Mouse (Mus musculus) ES-CJ7 (cell line): ENCODE data around the gene Amdhd2.
A peak's percentile ranks its signal among the peaks of the same experiment; 100 is the strongest.

ENCODE experiments used
- DNase-seq: peaks from one replicate; pipeline ENCODE4 v3.0.0; 2011; ENCODE audit warnings: low read depth, low spot score

Gene Amdhd2

DNA sequence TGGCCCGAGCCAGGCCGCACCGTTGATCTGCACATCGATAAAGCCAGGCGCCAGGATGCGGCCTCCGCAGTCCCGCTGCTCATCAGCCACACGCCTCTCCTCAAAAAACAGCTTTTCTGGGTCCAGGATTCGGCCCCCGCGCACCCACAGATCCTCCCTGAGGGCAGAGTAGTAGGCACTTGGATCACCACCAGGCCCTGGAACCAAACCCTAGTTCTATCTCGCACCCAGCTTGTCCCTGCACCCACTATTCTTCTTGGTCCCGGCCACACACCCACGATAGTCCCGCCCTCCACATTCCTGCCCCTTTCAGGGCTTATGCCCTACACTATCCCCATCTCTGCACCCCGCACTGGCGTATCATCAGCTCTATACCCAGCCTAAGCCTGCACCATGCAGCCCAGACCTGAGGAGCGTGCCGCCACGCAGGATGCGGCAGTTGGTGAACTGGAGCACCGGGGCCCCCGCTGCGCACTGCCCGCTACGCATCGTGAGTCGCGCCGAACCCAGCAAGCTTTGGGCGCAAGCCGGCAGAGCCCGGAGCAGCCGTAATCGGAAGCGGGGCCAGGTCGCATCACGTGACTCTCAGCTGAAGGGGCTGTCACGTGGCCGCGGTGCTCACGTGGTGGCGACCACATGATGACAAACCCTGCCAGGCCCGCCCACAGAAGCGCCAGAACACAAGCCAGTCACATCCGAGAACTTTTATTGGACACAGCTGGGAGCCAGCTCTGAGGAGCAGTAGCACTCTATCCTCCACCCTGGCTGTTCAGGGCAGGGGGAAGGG is at the start of gene Amdhd2:
Gene Amdhd2 (minus strand): TSS at position 591 of the 787 bp plus-strand sequence.
- DNase-seq, result peak; percentile 98

DNA sequence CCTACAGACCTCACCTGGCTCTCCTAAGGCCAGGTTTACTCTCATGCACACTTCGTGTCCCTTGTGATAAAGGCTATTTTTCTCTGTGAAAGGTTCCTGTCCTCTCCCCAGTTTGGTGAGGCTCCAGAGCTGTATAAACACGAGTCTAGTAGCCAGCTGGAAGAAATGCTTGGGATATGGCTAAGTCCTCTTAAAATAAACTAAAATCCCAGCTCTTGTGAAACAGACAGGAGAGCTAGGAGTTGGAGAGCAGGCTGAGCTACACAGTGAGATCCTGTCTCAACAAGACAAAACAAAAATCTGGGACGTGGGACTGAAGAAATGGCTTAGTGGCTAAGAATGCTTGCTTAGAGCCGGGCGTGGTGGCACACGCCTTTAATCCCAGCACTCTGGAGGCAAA is 49.6 kb upstream of the Amdhd2 start:
- no peak for DNase-seq

DNA sequence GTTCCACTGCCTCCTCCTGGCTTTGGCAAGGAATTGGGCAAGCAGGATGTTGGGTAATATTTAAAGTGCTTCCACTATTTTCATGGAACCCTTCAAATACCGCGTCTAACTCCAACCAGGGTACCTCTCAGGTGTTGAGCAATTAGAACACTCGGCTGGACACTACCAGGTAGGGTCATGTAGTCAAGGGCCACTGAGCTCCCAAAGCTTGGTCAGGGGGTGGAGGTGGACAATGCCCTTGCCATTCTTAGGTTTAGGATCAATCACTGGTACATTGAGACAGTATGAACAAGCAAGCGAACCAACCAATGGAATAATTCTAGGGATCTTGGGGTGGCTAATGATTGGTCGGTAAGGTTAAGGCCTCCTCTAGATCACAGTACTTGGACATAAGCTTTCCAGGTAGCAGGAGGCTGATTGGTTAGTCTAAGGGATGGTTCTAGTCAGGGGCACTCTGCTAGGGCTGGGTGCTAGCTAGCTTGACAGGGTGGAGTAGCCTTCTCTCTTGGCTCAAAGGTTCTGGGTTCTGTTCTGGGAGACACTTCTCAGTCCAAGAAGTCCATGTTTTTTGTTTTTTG is 49.0 kb upstream of the Amdhd2 start:
- no peak for DNase-seq

DNA sequence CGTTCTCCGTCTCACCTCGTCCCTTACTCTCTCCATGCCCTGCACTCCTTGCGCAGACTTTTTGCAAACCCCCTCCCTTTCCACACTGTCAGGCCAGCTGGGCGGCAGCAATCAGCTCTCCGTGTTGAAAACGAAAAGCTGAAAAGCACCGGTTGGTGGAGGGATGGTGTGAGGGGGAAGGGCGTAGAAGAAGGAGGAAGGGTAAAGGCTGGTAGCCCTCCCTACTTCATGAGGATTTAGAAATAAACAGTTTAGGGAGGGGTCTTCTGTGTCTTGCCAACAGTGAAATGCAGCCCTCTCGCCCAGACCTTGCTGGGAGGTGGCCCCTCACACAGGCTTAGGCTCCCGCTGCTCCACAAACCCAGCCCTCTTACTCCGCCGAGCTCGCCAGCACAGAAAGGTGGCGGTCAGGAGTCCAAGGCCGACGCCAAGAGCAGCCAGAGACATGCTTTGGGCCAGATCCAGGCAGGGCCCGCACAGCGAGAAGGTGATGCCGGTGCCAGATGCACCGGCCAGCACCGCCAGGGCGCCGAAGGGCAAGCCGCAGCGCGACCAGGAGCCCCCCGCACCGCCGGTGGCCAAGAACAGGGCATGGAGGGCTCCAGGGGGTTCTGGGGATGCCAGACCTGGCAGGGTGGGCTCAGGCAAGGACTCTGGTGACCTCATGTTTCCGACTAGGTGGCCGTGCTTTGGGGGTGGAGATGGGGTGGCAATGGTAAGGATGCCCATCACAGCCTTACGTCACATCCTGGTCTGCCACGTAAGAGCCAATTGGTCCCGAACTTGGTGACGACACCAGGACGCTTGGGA is 48.3 kb upstream of the Amdhd2 start:
- peak; percentile 71 for DNase-seq

DNA sequence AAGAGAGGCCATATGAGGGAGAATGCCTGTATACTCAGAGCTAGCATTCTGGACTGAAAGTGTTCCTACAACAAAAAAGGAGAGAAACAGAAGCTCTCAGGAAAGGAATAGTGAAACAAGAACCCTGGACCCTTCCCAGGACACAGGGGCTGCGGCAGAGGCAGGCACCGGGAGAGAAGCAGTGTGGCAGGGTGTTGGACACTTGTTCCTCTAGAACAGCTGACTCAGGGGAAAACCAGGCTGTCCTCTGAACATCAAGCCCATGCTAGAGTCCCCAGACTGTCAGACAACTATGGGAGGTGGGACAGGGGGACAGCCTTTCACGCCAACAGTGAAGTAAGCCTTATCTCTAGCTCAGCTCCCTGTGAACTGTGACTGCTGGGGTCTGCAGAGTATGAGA is 47.0 kb upstream of the Amdhd2 start:
- DNase-seq, result no peak

DNA sequence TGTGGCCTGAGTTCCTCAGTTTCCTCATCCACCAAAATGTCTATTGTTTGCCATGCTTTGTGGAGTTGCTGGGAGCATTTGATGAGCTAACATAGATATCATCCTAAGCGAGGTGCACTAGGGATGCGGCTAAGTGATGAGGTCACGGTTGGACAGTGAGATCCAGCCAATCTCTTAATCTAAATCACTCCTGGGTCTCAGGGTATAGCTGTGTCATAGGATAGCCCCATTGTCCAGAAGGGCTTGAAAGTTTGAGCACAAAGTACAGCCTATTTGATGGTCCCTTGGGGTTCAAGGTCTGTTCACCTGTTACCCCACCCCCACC is 46.3 kb upstream of the Amdhd2 start:
- no peak for DNase-seq

DNA sequence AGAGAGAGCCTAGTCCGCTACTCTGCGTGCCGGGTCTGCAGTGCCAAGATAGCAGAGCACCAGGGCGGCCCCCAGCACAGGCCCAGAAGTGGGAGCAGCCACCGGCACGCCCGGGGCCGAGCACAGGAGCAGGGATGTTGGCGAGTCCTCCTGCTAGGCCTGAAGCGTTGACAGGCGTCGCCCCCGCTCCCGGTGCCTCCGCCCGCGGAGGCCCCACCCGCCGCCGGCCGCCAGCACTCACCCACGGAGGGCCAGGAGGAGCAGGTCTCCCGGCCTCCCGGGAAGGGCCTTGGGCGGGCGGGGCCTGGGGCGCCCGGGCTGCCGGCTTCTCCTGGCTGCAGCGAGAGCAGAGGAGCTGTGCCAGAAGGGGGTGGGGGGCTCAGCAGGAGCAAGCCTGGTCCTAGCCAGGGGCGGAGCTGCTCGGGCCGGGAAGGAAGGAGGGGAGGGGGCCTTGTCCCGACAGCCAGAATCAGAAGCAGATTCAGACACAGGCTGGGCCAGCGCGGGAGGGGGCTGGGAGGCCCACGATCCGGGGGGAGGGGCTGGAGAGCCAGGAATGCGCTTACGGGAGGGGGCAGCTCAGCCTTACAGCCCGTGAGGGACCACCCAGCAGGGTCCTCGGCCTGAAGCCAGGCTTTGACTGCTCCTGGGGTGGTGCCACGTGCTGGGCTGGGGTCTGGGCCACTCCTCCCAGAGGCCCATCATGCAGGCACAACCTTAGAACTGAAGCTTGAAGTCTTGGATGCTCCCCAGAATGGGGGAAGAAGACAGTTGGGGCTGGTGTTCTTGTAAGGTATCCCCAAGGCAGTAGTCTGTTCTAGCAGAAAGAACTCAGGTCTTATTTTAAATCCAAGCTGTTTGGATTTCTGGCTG is 45.7 kb upstream of the Amdhd2 start, which contains the start of gene Ntn3:
Gene Ntn3 (minus strand): TSS at position 489 of the 873 bp plus-strand sequence.
- peak; percentile 70 for DNase-seq

DNA sequence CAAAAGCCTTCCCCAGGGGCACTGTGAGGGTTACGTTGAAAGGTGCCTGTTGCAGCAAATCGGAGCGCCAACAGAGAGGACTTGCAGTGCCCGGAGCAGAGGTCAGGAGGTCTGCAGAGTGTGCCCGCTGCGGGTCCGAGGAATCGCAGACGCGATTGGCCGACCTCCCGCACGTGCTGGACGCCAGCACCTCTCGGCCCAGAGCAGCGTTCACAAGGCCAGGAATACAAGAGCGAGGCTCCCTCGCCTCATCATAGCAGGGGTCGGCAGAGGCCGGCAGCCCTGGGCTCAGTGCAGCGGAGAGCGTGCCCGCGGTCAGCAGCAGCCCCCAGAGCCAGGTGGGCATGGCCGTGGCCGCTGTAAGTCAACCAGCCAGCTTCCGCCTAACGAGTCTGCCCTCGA is 45.1 kb upstream of the Amdhd2 start:
- no peak for DNase-seq

DNA sequence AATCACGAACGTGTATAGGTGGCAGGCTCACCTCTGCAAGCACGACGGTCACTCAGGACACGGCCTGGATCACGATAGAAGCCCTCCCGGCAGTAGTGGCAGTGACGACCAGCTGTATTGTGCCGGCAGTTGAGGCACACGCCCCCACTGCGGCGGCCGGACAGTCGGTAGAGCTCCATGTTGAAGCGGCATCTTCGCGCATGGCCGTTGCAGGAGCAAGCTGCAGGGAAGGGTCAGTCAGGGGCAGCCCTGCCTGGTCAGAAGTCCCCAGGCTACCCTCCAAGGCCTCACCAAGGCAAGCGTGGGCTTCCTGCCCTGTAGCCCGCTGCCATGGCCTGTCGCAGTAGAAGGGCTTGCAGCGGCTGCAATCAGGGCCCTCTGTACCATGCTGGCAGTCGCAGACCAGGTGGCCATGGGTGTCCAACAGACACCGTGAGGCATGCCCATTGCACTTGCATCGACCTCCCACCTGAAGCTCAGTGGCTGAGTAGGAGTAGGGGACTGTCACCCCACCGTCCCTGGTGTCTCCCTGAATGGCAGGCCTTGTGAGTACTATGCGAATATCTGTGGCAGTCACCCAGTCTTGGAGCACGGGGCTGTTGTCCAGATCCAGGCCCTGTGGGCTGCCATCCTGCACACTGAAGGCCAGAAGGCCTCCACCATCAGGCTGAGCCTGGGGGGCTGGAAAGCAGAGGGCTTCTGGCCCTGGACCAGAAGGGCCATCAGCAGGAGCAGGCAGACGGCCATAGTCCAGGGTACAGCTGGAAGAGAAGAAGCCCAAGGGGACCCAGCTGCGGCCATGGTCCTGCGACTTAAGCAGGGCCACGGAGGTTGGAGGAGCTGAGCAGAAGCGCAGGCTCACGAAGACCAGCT is 44.4 kb upstream of the Amdhd2 start:
- DNase-seq, result no peak

DNA sequence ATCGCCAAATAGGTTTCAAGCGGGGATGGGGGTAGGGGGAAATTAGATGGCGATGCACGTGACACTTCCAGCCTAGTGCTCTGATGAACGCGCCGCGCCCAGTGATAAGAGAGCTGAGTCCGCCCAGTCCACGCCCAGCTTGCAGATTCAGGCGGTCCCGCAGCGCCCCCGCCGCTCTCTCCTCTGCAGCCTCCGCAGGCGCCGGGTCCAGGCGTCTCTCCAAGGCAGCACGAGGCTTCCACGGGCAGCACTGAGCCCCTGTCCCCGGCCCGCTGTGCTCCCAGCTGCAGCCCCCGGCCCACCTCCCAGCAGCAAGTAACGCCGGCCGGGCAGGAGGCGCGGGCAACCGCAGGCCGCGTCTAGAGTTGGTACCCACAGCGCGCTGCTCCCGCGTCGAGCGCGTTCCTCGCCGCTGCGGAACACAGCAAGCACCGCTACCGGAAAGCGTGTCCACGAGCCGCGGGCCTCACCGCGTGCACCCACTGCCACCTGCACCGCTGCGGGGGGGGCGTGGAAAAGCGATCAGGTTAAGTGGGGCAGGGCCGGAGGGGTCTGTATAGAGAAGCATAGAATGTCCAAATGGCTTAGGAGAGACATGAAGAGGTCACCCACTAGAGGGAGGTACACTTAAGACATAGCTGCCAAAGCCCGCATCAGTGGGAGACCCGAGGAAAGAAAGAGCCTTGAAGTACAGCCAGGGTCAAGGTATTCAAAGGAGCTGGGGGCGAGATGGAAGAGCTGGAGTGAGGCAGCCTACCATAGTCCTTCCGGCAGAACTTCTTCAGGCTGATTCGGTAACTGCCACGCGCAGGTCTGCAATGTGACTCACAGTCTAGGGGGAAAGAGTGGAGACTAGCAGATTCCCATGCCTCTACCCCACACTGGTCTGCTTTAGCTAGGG is 43.1 kb upstream of the Amdhd2 start:
- peak; percentile 66 for DNase-seq

DNA sequence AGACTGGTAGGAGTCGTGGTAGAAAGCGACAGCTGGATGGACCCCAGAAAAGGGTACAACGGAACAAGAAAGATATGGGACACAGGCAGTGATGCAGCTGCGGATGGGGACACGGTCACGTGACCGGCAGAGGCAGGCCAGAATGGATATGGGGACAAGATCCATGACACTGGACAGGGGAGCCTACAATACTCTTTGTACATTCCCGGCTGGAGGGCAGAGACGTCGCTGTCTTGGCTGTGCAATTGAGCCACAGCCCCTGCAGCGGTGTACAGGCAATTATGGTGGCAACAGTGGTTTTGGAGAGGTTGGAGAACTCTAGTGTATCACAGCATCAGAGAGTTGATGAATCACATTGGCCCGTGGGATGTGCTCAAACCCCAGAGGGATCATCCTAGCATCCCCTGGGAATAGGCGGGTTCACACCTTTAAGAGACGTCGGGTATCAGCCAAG is 42.4 kb upstream of the Amdhd2 start:
- DNase-seq, result peak; percentile 32

DNA sequence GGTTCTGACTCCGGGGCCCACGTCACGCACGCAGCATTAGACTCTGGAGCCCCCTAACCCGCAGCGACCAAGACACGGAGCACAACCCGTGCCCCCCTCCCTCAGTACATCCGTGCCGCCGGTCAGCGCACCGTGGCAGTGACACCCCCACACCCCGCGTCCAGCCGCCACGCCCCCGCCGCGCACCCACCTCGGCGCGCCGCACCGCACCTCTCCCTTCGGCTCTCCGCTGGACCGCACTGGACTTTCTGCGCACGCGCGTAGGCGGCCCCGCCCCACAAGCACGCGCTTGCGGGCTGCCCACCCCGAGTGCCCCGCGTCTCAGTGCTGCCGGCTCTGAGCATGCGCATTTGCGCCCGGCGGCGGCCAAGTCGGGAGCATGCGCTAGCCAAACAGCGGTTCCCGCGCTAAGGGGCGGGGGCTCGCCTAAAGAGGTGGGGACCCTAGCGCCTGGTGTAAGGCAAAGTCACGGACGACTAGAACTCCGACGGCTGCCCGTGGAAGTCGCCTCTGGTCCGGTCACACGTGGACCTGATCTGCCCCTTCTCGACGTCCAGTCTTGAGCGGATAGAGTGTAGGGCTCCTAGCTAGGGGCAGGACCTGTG is 41.8 kb upstream of the Amdhd2 start, which contains the start of gene Tbc1d24:
Gene Tbc1d24 (minus strand): TSS at position 279 of the 605 bp plus-strand sequence.
- DNase-seq, result peak; percentile 95

DNA sequence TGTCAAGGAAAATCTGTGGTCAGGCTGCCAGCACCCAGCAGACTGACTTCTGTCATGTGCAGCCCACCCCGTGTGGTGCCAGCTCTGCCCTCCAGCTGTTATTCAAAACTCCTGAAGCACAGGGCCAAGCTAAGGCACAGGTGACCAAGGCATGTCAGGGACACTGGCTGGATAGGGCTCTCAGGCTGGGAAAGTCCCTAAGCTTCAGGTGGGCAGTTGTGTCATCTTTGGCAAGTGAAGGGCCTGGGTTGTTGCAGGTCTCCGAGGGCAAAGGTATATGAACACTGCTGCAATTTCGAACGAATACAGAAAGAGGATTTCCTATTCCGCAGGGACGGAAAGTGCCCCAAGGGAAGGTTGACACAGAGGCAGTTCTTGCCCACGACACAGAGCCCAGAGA is 41.3 kb upstream of the Amdhd2 start:
- DNase-seq, result no peak

DNA sequence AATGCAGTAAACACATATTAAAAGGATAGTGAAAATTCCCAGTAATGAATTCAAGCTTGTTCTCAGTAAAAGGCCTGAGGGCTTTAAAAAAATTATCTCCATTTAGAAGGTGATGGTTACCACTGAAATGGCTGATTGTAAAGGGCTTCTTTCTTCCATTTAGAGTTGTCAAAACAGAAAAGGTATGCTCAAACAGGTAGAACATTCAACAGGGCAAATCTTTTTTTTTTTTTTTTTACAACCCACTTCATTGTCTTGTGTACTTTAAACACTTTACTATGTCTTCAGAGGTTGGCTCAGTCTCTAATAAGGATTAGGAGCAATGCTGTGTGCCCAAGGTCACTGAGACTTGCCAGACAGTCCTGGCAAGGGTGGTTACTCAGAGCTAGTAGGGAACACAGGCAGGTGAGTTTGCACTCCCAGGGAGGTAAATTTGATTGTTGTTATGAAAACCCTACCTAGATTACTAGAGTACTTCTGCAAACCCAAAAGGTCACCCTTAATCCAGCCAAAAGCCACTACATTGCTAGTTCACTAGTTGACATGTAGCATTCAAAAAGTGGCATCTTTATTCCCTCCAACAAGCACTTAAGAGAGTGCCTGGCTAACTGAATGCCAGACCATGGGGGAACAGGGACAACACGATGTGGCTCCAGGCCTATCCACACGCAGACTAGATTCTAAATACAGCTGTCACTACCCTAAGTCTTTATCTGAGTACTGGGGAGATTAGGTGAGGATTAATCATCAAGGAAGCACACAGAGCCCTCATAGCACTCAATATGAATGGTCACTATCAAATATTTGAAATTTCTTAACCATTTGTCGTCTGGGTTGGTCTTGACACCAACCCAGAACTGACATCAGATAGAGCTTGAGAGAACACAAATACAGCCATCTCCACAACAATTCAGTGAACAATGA is 40.3 kb upstream of the Amdhd2 start:
- DNase-seq, result no peak

DNA sequence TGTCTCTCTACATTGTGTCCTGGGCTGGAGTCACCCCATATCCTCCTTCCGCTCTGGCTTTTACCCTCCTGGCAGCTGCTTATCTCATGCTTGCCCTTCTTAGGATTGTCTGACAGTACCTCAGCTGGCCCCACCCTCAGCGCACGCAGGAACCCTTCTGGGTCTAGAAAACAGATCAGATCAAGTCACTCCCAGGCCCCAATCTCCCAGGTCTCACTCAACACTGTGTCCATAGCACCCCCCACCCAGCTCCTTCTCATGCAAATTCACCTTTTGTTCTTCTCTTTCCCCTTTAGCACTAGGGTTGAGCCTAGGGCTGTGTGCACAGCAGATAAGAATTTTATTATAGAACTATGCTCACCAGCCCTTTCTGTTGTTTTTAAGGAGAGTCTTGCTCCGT is 39.5 kb upstream of the Amdhd2 start:
- DNase-seq, result peak; percentile 79

DNA sequence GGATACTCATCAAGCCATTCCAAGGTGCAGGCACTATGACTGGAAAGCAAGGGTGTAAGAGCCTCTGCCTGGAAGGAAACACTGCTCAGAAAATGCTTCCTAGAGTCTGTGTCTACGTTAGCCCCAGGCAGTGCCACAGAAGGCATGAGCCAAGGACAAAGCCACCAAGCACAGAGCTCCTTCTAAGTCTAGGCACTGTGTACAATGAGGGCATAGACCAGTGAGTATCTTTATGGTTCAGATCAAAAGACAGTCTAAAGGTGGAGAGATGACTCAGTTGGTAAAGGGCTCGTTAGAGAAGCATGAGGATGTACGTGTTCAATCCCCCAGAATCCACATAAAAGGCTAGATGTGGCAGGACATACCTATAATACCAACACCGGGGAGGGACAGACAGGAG is 37.5 kb upstream of the Amdhd2 start:
- DNase-seq, result no peak

DNA sequence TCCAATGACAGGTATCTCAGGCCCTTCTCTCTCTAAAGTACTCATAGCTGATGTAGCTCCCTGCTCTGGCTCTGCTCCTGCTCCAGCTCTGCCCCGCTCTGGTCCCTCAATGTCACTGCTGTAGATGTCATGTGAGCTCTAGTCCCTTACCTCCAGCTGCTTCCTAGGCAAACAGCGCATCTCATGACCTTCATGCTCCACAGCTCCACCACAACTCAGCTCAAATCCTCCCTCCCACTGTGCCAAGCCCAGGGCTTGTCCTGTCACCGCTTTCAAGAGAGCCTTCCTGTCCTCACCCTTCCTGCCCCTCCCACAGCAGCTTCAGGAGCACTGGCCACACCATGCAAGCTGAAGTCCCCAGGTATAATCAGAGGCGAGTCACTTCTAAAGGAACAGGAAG is 36.2 kb upstream of the Amdhd2 start:
- DNase-seq, result peak; percentile 74

DNA sequence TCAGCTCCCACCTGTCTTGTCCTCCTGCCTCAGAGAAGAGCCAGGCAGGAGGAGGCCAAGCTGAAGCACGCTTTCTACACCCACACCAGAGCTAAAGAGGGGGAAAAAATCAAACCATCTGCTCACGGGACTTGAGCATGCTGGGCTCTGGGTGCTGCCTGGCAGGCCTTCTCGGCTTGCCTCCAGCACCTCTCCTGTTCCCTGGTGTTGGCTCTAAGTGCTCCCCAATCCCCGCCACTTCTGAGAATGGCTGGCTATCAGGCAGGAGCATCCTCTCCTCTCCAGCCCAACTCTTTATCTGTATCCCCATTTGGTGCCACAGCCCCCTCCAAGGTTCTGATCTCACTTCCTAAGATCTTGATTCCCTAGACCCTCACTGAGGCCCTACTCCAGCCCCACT is 35.7 kb upstream of the Amdhd2 start:
- no peak for DNase-seq
